Mouse (Mus musculus) forebrain, embryonic 10.5 days (tissue): ENCODE measurements at regions not wholly inside any gene's neighbourhood (a gene's known extent, or its start where the extent isn't known, plus 50 kb on each side); places are given as distances from the start of the nearest gene placed in this dataset.

Experiments used
- DNase-seq: peaks from one replicate; pipeline ENCODE4 v3.0.0-alpha.2; 2017; ENCODE audit warnings: low spot score; ENCODE audit errors: extremely low spot score
- H3K27ac ChIP-seq: fragments of 300-500 bp; sonication (generic); 2 replicates; pipeline ENCODE4 v1.5.1; 2016; ENCODE audit warnings: mild to moderate bottlenecking
- H3K27me3 ChIP-seq: fragments of 300-500 bp; sonication (generic); 2 replicates; pipeline ENCODE4 v1.6.1; 2016; ENCODE audit warnings: mild to moderate bottlenecking; ENCODE audit not compliant: poor library complexity, severe bottlenecking
- H3K36me3 ChIP-seq: fragments of 300-500 bp; sonication (generic); replicated peaks from 2 replicates; pipeline ENCODE4 v1.6.1; 2016; ENCODE audit warnings: mild to moderate bottlenecking, moderate library complexity
- H3K4me1 ChIP-seq: fragments of 300-500 bp; sonication (generic); 2 replicates; pipeline ENCODE4 v1.6.1; 2016
- H3K4me3 ChIP-seq: fragments of 300-500 bp; sonication (generic); 2 replicates; pipeline ENCODE4 v1.5.1; 2016; ENCODE audit warnings: mild to moderate bottlenecking, moderate library complexity
- H3K9me3 ChIP-seq: fragments of 300-500 bp; sonication (generic); 2 replicates; pipeline ENCODE4 v1.6.1; 2016; ENCODE audit warnings: mild to moderate bottlenecking, moderate library complexity
- WGBS: fragments of 180-500 bp; shearing (Covaris S2); methylation state at CpG from one replicate; pipeline ENCODE4 v1.1.7; 2016; 5-methylcytosine and 5-hydroxymethylcytosine counted together

DNA sequence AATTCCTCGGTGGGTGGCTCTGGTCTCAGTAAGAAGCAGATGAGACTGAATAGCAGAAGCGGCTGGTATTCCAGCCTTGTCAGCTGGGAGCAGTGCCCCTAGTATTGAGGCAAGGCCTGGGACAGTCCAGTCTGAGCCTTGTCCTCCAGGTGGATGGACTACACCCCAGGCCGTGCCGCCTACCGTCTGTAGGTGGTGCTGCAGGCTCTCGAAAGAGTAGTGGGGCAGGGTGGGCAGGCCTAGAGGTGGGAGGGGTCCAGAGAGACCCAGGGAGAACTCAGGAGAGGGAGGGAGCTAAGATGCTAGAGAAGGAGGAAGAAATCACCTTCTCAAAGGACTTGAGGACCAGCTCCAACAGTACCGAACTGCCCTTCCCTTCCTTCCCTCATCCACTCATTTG lies 326.0 kb downstream of the Matn1 start:
- Histone ChIP-seq H3K4me1 (peaks cover 25% of the 10 kb centered on the region), H3K36me3 (no peaks in the 10 kb centered on the region), H3K4me3 (no peak overlapping the region), H3K9me3 (no peaks in the 10 kb centered on the region), H3K27ac (peak overlapping the region; percentile 36; the same call in 1 of the 2 replicates), H3K27me3 (peaks cover 32% of the 10 kb centered on the region)
- 14% methylated on average over 7 of the region's 7 CpGs for WGBS
- DNase-seq = peak; percentile 66

- Histone ChIP-seq H3K9me3 (no peaks in the 10 kb centered on the region), H3K27ac (0 out of 2 replicates have a peak overlapping the region, but pooled peaks have one; percentile 40), H3K36me3 (no peaks in the 10 kb centered on the region), H3K4me1 (peaks cover 18% of the 10 kb centered on the region), H3K27me3 (peaks cover 21% of the 10 kb centered on the region), H3K4me3 (no peak overlapping the region)
- DNase-seq = no peak
- 79% methylated on average over 7 of the region's 7 CpGs for WGBS
Observed at GRCm38 (mm10) chr4:131272060-131272459, 327.9 kb downstream of the Matn1 start.

- no peaks in the 10 kb centered on the region for H3K36me3 ChIP-seq
- peaks cover 16% of the 10 kb centered on the region for H3K4me1 ChIP-seq
- WGBS = 84% methylated on average over 2 of the region's 2 CpGs
- no peak overlapping the region for H3K27ac ChIP-seq
- H3K27me3 ChIP-seq = no peaks in the 10 kb centered on the region
- no peaks in the 10 kb centered on the region for H3K9me3 ChIP-seq
- H3K4me3 ChIP-seq = no peak overlapping the region
- DNase-seq = no peak
Observed at GRCm38 (mm10) chr4:131293560-131293959, 349.4 kb downstream of the Matn1 start.

- H3K27ac ChIP-seq = peak overlapping the region; percentile 15; the same call in 1 of the 2 replicates
- no peak for DNase-seq
- H3K4me3 ChIP-seq = no peak overlapping the region
- no peaks in the 10 kb centered on the region for H3K9me3 ChIP-seq
- no peaks in the 10 kb centered on the region for H3K27me3 ChIP-seq
- H3K4me1 ChIP-seq = peaks cover 22% of the 10 kb centered on the region
- 87% methylated on average over 14 of the region's 14 CpGs for WGBS
- H3K36me3 ChIP-seq = no peaks in the 10 kb centered on the region
Observed at GRCm38 (mm10) chr4:131298011-131298674, 354.0 kb downstream of the Matn1 start.

DNA sequence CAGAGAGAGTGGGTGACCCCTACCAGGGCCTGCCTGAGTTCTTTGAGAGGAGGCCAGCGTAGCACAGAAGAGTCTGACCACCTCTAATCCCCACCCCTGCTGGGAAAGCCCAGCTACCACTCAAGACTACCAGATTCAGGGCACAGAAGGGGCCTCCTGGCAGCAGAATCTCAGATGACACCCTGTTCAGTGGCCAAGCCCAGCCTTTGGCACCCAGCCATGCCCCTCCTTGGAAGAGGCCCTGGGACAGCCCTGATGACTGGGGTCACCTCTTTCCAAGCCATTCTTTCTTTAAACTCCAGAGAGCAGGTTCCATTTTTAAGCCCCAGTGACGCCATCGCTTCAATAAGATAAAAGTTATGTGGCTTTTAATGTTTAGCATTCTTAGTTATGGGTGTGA lies 359.8 kb downstream of the Matn1 start:
- H3K27ac ChIP-seq = no peak overlapping the region
- no peaks in the 10 kb centered on the region for H3K27me3 ChIP-seq
- H3K9me3 ChIP-seq = no peaks in the 10 kb centered on the region
- H3K4me1 ChIP-seq = peaks cover 17% of the 10 kb centered on the region
- H3K4me3 ChIP-seq = no peak overlapping the region
- no peak for DNase-seq
- no peaks in the 10 kb centered on the region for H3K36me3 ChIP-seq
- WGBS = 65% methylated on average over 3 of the region's 3 CpGs

DNA sequence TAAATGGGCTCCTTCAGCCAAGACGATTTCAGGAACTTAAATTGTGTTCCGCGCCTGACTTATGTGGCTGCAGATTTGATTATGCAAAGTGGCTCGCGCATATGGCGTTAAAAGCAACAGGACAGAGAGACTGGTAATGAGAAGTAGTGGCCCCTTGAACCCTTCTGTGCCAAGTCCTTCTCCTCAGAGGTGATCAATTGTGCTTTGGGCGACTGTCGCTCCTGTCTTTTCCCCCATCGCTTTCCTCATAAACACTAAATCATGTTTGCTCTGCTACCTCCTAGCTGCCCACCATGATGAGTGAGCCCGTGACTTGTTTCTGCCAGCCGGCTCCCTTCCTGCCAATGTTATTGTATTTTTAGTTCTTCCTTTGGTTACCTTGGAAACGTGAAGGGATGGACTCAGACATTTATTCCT lies 360.2 kb downstream of the Matn1 start:
- no peak for DNase-seq
- Histone ChIP-seq H3K36me3 (no peaks in the 10 kb centered on the region), H3K4me3 (no peak overlapping the region), H3K9me3 (no peaks in the 10 kb centered on the region), H3K27ac (no peak overlapping the region), H3K4me1 (peaks cover 13% of the 10 kb centered on the region), H3K27me3 (no peaks in the 10 kb centered on the region)
- 87% methylated on average over 12 of the region's 12 CpGs for WGBS

- Histone ChIP-seq H3K4me1 (peaks cover 16% of the 10 kb centered on the region), H3K27me3 (no peaks in the 10 kb centered on the region), H3K36me3 (no peaks in the 10 kb centered on the region), H3K9me3 (no peaks in the 10 kb centered on the region), H3K4me3 (no peak overlapping the region), H3K27ac (no peak overlapping the region)
- DNase-seq = no peak
- WGBS = 81% methylated on average over 3 of the region's 3 CpGs
Observed at GRCm38 (mm10) chr4:131314231-131314630, 370.0 kb downstream of the Matn1 start.

DNA sequence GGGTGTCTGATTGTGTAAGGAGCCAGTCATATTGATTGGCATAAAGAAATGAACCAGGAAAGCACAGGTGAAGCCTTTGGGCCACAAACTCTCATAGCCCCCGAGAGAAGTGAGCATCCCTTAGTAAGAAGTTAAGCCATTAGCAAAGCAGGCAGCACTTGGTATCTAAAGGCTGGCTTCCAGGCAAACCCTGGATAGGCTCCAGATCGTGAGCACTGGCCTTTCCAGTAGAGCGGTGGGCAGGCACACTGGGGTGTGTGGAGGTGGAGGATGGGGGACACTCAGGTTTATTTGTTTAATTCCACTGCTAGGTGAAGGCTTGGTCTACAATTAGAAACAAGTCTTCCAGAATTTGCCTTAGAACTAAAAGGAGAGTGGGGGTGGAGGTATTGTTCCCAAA lies 371.9 kb downstream of the Matn1 start:
- H3K4me1 ChIP-seq = peaks cover 18% of the 10 kb centered on the region
- DNase-seq = no peak
- no peaks in the 10 kb centered on the region for H3K9me3 ChIP-seq
- no peak overlapping the region for H3K27ac ChIP-seq
- WGBS = 85% methylated on average over 3 of the region's 3 CpGs
- H3K27me3 ChIP-seq = no peaks in the 10 kb centered on the region
- no peak overlapping the region for H3K4me3 ChIP-seq
- no peaks in the 10 kb centered on the region for H3K36me3 ChIP-seq

GRCm38 (mm10) chr4:131322323-131322722 lies 378.1 kb downstream of the Matn1 start:
- H3K27me3 ChIP-seq = no peaks in the 10 kb centered on the region
- no peak overlapping the region for H3K4me3 ChIP-seq
- peaks cover 12% of the 10 kb centered on the region for H3K4me1 ChIP-seq
- DNase-seq = no peak
- no peaks in the 10 kb centered on the region for H3K36me3 ChIP-seq
- 74% methylated on average over 5 of the region's 5 CpGs for WGBS
- no peaks in the 10 kb centered on the region for H3K9me3 ChIP-seq
- H3K27ac ChIP-seq = no peak overlapping the region

DNA sequence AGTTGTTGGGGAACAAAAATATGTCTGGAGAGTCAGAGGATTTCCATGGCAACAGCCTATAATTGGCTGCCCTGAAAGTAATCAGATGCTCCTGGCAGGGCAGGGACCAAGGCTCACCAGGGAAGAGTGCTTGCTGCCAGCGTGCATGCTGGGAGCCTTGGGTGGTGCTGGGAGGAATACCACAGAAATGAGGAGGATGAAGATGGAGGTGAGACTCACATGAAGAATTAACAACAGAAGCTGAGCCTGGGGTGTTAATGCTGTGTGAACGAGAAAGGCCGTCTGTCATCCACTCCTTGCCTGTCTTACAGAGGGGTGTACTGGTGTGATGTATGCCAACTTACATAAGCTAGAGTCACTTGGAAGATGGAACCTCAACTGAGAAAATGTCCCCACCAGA lies 380.3 kb downstream of the Matn1 start:
- Histone ChIP-seq H3K27me3 (no peaks in the 10 kb centered on the region), H3K4me1 (peaks cover 5% of the 10 kb centered on the region), H3K4me3 (no peak overlapping the region), H3K36me3 (no peaks in the 10 kb centered on the region), H3K27ac (no peak overlapping the region), H3K9me3 (no peaks in the 10 kb centered on the region)
- 88% methylated on average over 3 of the region's 3 CpGs for WGBS
- no peak for DNase-seq

- peaks cover 3% of the 10 kb centered on the region; the same call in 1 of the 2 replicates for H3K4me1 ChIP-seq
- DNase-seq = no peak
- no peaks in the 10 kb centered on the region for H3K36me3 ChIP-seq
- 89% methylated on average over 11 of the region's 11 CpGs for WGBS
- no peaks in the 10 kb centered on the region for H3K27me3 ChIP-seq
- no peaks in the 10 kb centered on the region for H3K9me3 ChIP-seq
- no peak overlapping the region for H3K27ac ChIP-seq
- no peak overlapping the region for H3K4me3 ChIP-seq
Observed at GRCm38 (mm10) chr4:131325200-131325599, 381.0 kb downstream of the Matn1 start.

- Histone ChIP-seq H3K36me3 (no peaks in the 10 kb centered on the region), H3K27me3 (no peaks in the 10 kb centered on the region), H3K4me1 (peaks cover 3% of the 10 kb centered on the region; the same call in 1 of the 2 replicates), H3K9me3 (no peaks in the 10 kb centered on the region), H3K4me3 (no peak overlapping the region), H3K27ac (no peak overlapping the region)
- DNase-seq = no peak
- WGBS = 90% methylated on average over 3 of the region's 3 CpGs
Observed at GRCm38 (mm10) chr4:131325609-131326008, 381.4 kb downstream of the Matn1 start.

- Histone ChIP-seq H3K9me3 (no peaks in the 10 kb centered on the region), H3K4me3 (no peak overlapping the region), H3K27ac (no peak overlapping the region), H3K36me3 (no peaks in the 10 kb centered on the region), H3K27me3 (no peaks in the 10 kb centered on the region), H3K4me1 (peaks cover 3% of the 10 kb centered on the region; the same call in 1 of the 2 replicates)
- WGBS = 65% methylated on average over 5 of the region's 5 CpGs
- no peak for DNase-seq
Observed at GRCm38 (mm10) chr4:131329398-131329797, 385.2 kb downstream of the Matn1 start.
